Mouse (Mus musculus): ENCODE results near the gene Cd63.

Cd63 gene

GRCm38 (mm10) chr10:128904812-128905211 is 4.0 kb downstream of the Cd63 start:
- no peak for DNase-seq (ENCODE audit: low spot score in 2 of 2)

GRCm38 (mm10) chr10:128908778-128909448 is 8.1 kb downstream of the Cd63 start:
- DNase-seq (ENCODE audit: low spot score in 2 of 2), result no peak

- DNase-seq (ENCODE audit: low spot score in 2 of 2), result peak in 1 of 2 experiments; percentile 74
Measured at GRCm38 (mm10) chr10:128909567-128910028, 8.8 kb downstream of the Cd63 start.

DNA sequence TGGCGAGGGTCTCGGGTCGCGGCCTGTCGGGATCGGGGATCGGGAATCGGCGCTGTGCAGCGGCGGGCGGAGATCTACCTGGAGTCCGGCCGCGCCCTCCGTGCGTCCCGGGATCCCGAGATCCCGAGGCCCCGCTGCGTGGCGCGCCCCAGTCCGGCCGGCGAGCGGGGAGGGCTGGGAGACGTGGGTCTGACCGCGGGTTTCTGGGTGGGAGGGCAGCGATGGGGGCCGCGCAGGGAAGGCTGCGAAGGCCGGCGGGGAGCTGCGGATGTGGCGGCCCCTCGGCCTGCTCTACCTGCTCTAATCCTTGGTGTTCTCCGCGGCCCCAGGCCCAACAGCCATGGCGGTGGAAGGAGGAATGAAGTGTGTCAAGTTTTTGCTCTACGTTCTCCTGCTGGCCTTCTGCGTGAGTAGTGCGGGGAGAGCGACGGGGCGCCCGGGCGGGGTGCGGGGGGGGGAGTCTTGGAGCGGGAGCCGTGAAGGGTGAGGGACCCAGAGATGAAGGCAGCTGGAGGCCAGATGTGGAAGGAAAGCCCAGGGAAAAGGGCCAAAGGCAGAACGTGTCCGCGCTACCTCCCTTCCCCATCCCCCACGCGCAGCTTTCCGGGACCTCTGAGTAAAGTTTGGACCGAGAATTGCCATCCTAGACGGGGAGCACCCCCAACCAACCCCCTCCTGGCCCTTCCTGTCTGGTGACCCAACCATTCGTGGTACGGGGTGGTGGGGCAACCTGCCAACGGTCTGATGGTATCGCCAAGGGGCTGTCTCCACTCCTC is 9.5 kb downstream of the Cd63 start:
- no peak for DNase-seq (ENCODE audit: low spot score in 2 of 2)

DNA sequence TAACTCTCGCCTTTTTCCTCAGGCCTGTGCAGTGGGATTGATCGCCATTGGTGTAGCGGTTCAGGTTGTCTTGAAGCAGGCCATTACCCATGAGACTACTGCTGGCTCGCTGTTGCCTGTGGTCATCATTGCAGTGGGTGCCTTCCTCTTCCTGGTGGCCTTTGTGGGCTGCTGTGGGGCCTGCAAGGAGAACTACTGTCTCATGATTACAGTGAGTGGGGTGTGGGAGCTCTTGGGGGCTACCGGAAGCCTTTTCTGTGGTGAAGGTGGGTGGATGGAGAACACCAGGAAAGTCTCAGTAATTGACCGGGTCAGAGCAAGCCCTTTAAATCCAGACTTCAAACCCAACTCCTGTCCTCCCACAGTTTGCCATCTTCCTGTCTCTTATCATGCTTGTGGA is 10.6 kb downstream of the Cd63 start:
- no peak for DNase-seq (ENCODE audit: low spot score in 2 of 2)

DNA sequence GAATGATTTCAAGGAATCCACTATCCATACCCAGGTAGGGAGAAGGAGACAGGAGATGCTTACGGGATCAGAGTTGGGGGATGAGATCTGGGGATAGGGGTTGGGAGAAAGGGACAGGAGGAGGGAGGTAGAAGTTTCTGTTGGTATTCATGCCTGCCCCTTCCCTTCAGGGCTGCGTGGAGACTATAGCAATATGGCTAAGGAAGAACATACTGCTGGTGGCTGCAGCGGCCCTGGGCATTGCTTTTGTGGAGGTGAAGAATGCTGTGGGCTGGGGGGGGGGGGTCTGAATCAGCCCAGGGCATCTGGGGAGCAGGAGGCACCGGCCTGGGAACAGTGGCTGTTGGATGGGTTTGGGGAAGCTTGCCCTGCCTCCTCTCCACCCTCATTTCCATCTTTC is 11.5 kb downstream of the Cd63 start:
- DNase-seq (ENCODE audit: low spot score in 2 of 2), result no peak

GRCm38 (mm10) chr10:128912791-128913190 is 12.0 kb downstream of the Cd63 start:
- DNase-seq (ENCODE audit: low spot score in 2 of 2), result no peak

DNA sequence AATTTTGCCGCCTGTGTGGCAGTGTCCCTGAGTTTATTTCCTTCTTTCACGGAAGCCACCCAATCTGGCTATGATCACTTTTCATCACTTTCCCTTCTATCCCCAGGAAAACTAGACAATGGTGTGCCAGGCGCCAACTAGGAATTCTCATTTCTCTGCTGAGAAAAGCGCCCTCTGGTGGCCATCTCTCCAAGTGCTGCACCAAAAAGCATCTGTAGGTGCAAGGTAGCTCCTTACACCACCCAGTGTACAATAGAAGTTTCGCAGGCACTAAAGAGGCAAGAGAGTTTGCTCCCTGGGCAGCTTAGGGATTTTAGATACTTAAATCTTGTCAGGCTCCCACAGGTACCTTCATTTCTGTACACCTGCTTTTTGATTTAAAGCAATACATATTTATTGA is 12.4 kb downstream of the Cd63 start:
- DNase-seq (ENCODE audit: low spot score in 2 of 2), result peak in 1 of 2 experiments; percentile 94

GRCm38 (mm10) chr10:128913696-128914095 is 12.9 kb downstream of the Cd63 start:
- no peak for DNase-seq (ENCODE audit: low spot score in 2 of 2)

- DNase-seq (ENCODE audit: low spot score in 2 of 2), result no peak
Measured at GRCm38 (mm10) chr10:128915550-128915949, 14.8 kb downstream of the Cd63 start.

GRCm38 (mm10) chr10:128916665-128917064 is 15.9 kb downstream of the Cd63 start:
- no peak for DNase-seq (ENCODE audit: low spot score in 2 of 2)

DNA sequence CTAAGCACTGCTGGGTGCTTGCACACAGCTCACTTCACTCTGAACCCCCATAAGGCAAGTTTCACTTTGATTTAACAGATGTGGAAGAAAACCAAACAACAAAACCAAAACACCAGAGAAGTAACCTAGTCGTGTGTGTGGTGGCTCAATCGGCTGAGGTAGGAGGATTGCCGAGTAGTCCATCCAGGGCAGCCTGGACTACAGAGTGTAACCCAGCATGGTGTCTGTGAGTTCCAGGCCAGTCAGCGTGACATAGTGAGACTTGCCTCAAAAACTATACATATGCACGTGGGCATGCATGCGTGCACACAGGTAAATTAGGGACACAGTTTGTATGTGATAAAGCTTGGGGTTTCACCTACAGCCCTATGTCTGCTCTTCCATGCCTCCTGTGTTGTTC is 16.6 kb downstream of the Cd63 start:
- no peak for DNase-seq (ENCODE audit: low spot score in 2 of 2)

DNA sequence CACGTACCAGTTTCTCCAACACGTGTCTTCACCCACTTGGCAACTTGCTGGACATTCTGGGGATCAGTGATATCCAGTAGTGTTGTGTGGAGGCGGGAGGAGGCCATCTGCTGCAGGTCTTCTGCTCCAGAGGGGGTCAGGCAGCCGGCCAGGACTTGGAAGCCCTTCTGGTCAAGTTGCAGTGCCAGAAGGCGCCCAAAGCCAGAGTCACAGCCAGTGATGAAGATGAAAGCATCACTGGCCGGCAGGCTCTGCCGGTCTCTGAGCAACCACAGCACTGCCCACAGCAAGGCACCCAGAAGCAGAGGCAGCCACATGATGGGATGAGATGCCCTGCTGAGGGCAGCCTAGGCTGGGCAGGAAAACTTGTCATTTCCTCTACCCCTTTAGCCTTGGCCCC is 17.5 kb downstream of the Cd63 start:
- DNase-seq (ENCODE audit: low spot score in 2 of 2), result no peak

DNA sequence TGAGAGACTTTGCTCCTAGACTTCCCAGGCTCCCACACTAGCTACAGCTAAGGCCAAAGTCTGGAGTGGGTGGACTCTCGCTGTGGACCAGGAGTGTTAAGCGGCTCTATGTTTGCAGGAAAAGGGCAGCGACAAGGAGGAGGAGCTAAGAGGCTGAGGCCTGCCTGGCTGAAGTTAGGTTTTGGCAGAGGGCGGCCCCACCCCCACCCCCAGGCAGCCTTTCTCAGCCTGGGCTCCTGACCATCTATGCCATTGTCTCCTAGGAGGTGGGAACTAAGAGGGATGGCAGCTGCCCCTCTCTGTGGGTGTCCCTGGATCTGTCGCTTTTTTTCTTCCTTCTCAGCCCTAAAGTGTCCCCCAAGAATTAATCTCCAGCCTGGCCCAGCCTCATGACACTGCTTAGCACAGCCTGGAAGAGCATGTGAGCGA is 18.4 kb downstream of the Cd63 start:
- DNase-seq (ENCODE audit: low spot score in 2 of 2), result no peak

GRCm38 (mm10) chr10:128919966-128920365 is 19.2 kb downstream of the Cd63 start:
- no peak for DNase-seq (ENCODE audit: low spot score in 2 of 2)

DNA sequence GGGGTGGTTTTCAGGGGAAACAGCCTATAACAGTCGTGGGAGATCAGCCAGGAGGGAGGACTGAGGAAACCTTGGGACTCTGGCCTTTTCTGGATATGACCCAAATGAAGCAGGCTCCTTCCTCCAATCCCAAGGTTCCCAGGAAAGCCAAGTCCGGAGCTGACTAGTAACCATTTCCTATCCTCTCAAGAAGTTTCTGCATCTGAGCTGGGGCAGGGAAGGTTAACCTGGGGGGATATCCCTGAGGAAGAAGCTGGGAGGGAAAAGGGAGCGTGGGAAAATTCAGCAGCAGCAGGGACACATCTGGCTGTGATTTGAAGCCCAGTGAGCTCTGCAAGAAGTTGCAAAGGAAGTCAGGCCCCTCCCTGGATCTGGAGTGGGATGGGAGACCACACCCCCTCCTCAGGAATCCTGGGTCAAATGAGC is 20.0 kb downstream of the Cd63 start:
- DNase-seq (ENCODE audit: low spot score in 2 of 2), result no peak

GRCm38 (mm10) chr10:128921251-128921650 is 20.5 kb downstream of the Cd63 start:
- DNase-seq (ENCODE audit: low spot score in 2 of 2), result no peak

- peak in 1 of 2 experiments; percentile 24 for DNase-seq (ENCODE audit: low spot score in 2 of 2)
Measured at GRCm38 (mm10) chr10:128921883-128922821, 21.4 kb downstream of the Cd63 start.

- DNase-seq (ENCODE audit: low spot score in 2 of 2), result no peak
Measured at GRCm38 (mm10) chr10:128922822-128923012, 21.9 kb downstream of the Cd63 start, which contains the start of gene Rdh5. Gene Rdh5, minus strand, starts transcription at chr10:128922888.

GRCm38 (mm10) chr10:128923013-128923691 is 22.4 kb downstream of the Cd63 start:
- DNase-seq (ENCODE audit: low spot score in 2 of 2), result peak; percentile 87 to 96

- no peak for DNase-seq (ENCODE audit: low spot score in 2 of 2)
Measured at GRCm38 (mm10) chr10:128923935-128924334, 23.1 kb downstream of the Cd63 start, which contains the start of gene Bloc1s1. Gene Bloc1s1, minus strand, starts transcription at chr10:128924035.

GRCm38 (mm10) chr10:128928356-128928755 is 27.6 kb downstream of the Cd63 start:
- no peak for DNase-seq (ENCODE audit: low spot score in 2 of 2)
